33 mouse cellular contexts compared by ENCODE assay signal in genomic region chr1:66996819-66997218, GRCm38 (mm10). TPM values are rescaled to one million over a fixed set of nuclear protein-coding genes. Genes with fewer than 3 reads are reported as not detected.
DNase-seq lines count a peak whose midpoint lies in the region; ATAC-seq lines count a peak whose summit lies in the region.
"Had no signal": no experiment of that assay in that cellular context is flagged by ENCODE, and none has a peak within 500 bp of the region (broad histone marks: within the 10 kb centered on the region; RNA-seq: fewer than 3 reads in every experiment).

No protein-coding gene starts in this region.

- H3K9me3 ChIP-seq in lung, embryonic 16.5 days (ENCODE audit: control insufficient read depth, low read length): no peaks in the 10 kb centered on the region
- H3K9me3 ChIP-seq: heart, embryonic 15.5 days; hindbrain, embryonic 12.5 days; kidney, embryonic 15.5 days; limb, embryonic 10.5 days; limb, embryonic 15.5 days; liver, embryonic 13.5 days; midbrain, embryonic 13.5 days had no signal

- no peaks in the 10 kb centered on the region for H3K36me3 ChIP-seq in lung, embryonic 16.5 days (ENCODE audit: control insufficient read depth, insufficient read depth, low read length)
- H3K36me3 ChIP-seq: heart, embryonic 15.5 days; kidney, embryonic 15.5 days; liver, embryonic 13.5 days had no signal

- no peak overlapping the region for H3K4me2 ChIP-seq in lung, embryonic 16.5 days (ENCODE audit: low read depth, low read length)
- H3K4me2 ChIP-seq: heart, embryonic 15.5 days; hindbrain, embryonic 12.5 days; kidney, embryonic 15.5 days; limb, embryonic 15.5 days; liver, embryonic 13.5 days; midbrain, embryonic 13.5 days had no signal

- WGBS in lung, embryonic 16.5 days: 53% methylated on average over 2 of the region's 2 CpGs

- intact Hi-C loops in left cerebral cortex, postnatal 10 days (cut with DNase I): no loop called here
- intact Hi-C loops in heart, postnatal 10 days (cut with DNase I): no loop called here

- H3K27ac ChIP-seq in lung, embryonic 16.5 days (ENCODE audit: low read length): peak overlapping the region; percentile 75
- H3K27ac ChIP-seq: heart, embryonic 15.5 days; hindbrain, embryonic 12.5 days; hindbrain, postnatal 0 days; kidney, embryonic 15.5 days; limb, embryonic 10.5 days; limb, embryonic 15.5 days; liver, embryonic 13.5 days; macrophage; midbrain, embryonic 13.5 days had no signal

- H3K9ac ChIP-seq in lung, embryonic 16.5 days (ENCODE audit: low read length): no peak overlapping the region
- H3K9ac ChIP-seq: forebrain, postnatal 0 days; heart, embryonic 15.5 days; hindbrain, embryonic 12.5 days; kidney, embryonic 15.5 days; limb, embryonic 15.5 days; liver, embryonic 13.5 days; midbrain, embryonic 13.5 days had no signal

- no peaks in the 10 kb centered on the region for H3K27me3 ChIP-seq in lung, embryonic 16.5 days (ENCODE audit: control insufficient read depth, insufficient read depth, low read depth, low read length)
- H3K27me3 ChIP-seq: CH12.LX; heart, embryonic 15.5 days; hindbrain, embryonic 12.5 days; kidney, embryonic 15.5 days; limb, embryonic 15.5 days; liver, embryonic 13.5 days; midbrain, embryonic 13.5 days had no signal

- H3K4me3 ChIP-seq in lung, embryonic 16.5 days (ENCODE audit: low read length): no peak overlapping the region
- H3K4me3 ChIP-seq: erythroblast, embryonic 14.5 days; heart, embryonic 15.5 days; hindbrain, embryonic 12.5 days; kidney, embryonic 15.5 days; limb, embryonic 10.5 days; limb, embryonic 15.5 days; liver, embryonic 13.5 days; midbrain, embryonic 13.5 days had no signal

- peaks cover 25% of the 10 kb centered on the region for H3K4me1 ChIP-seq in lung, embryonic 16.5 days (replicated peaks; ENCODE audit: control insufficient read depth, insufficient read depth, low read length)
- H3K4me1 ChIP-seq: kidney, embryonic 15.5 days; limb, embryonic 10.5 days; midbrain, embryonic 13.5 days had no signal

- peak; percentile 62 to 77 for DNase-seq in lung, adult 18-20 months
- DNase-seq in lung, postnatal 14 days: no peak
- peak; percentile 24 to 46 for DNase-seq in lung, postnatal 4 days
- DNase-seq in yolk sac, embryonic 10.5 days (ENCODE audit: low spot score): peak; percentile 40
- no peak for DNase-seq in left cerebral cortex, postnatal 10 days (ENCODE audit: extremely low spot score in 1 of 2, low spot score in 2 of 2)
- no peak for DNase-seq in adipocyte (ENCODE audit: low spot score)
- no peak for DNase-seq in heart, postnatal 10 days
- DNase-seq: adrenal gland, postnatal 10 days; cerebellum, adult 11-12 months; cerebellum, postnatal 10 days; forebrain, postnatal 0 days; gastrocnemius, postnatal 10 days; heart, postnatal 36 days; kidney, adult 18-20 months; kidney, postnatal 36 days; liver, embryonic 13.5 days; retina, postnatal 1 day; right cerebral cortex, postnatal 25 days; spleen, adult 18-20 months had no signal

- ATAC-seq in lung, embryonic 16.5 days (ENCODE audit: low read depth): peak; percentile 93
- ATAC-seq: activated CD4-positive, CD25-positive, alpha-beta regulatory T cell, adult 4 months; hindbrain, postnatal 0 days; midbrain, embryonic 13.5 days had no signal

RNA-seq across cellular contexts. Expression of gene Lancl1, which starts 41.9 kb away (rescaled TPM):
- polyA plus RNA-seq in lung, embryonic 16.5 days (2015; fragmentation: Nextera tagmentation; extraction: Ambion mirVana): 102 and 106 TPM in 2 replicates
- total RNA-seq in left cerebral cortex, postnatal 10 days (2021): 100 to 1,000 TPM; 154 to 161 TPM
- total RNA-seq in heart, postnatal 10 days (2021): 10 to 100 TPM; 35.9 to 42.4 TPM

RNA-seq across cellular contexts. Expression of gene Myl1, which starts 51.6 kb away (rescaled TPM):
- 63.4 and 144 TPM in 2 replicates for polyA plus RNA-seq in lung, embryonic 16.5 days (2015; fragmentation: Nextera tagmentation; extraction: Ambion mirVana)
- total RNA-seq in left cerebral cortex, postnatal 10 days (2021): under 1 TPM in 1 of 2 experiments, not detected in 1; 0.88 TPM
- total RNA-seq in heart, postnatal 10 days (2021): 10 to 100 TPM; 14.1 to 24.4 TPM
- total RNA-seq: CH12.LX; common myeloid progenitor, adult 5-6 weeks; ES-E14; forebrain, postnatal 0 days had no signal
- polyA plus RNA-seq: activated CD4-positive, CD25-positive, alpha-beta regulatory T cell, adult 4 months; erythroblast, embryonic 14.5 days; macrophage; midbrain, embryonic 13.5 days had no signal

Comparison
In these comparisons a context has a peak if more than half of its experiments do, and no peak if none do; other contexts are left out.
1. DNase-seq: peak in lung, adult 18-20 months (2 of 2), lung, postnatal 4 days (2 of 2) and yolk sac, embryonic 10.5 days (single experiment); none in lung, postnatal 14 days (single experiment), left cerebral cortex, postnatal 10 days (0 of 2), adipocyte (single experiment) and heart, postnatal 10 days (0 of 2).
2. RNA of gene Myl1, which starts 51.6 kb away (total RNA-seq): 14.1 to 24.4 TPM in heart, postnatal 10 days; 0.88 TPM in left cerebral cortex, postnatal 10 days; every median in the first group is over 4 times any median in the second.